Mouse (Mus musculus) forebrain, embryonic 13.5 days (tissue): ENCODE measurements around the gene Zfp30. TPM values are rescaled to one million over a fixed set of nuclear protein-coding genes. Genes with fewer than 3 reads are reported as not detected.

Source experiments
- ATAC-seq: fragments of 200-750 bp; cut with Nextera tagmentation; 2 replicates; pipeline ENCODE4 v1.8.0; 2017
- H3K27ac ChIP-seq: fragments of 300-500 bp; sonication (generic); 2 replicates; pipeline ENCODE4 v1.5.1; 2015; ENCODE audit warnings: inconsistent platforms, mild to moderate bottlenecking, moderate library complexity
- H3K27me3 ChIP-seq: fragments of 300-500 bp; sonication (generic); 2 replicates; pipeline ENCODE4 v1.6.1; 2015; ENCODE audit warnings: mild to moderate bottlenecking, inconsistent platforms
- H3K36me3 ChIP-seq: fragments of 300-500 bp; sonication (generic); 2 replicates; pipeline ENCODE4 v1.6.1; 2015; ENCODE audit warnings: mild to moderate bottlenecking, inconsistent platforms; ENCODE audit not compliant: poor library complexity, severe bottlenecking
- H3K4me1 ChIP-seq: fragments of 300-500 bp; sonication (generic); 2 replicates; pipeline ENCODE4 v1.6.1; 2015; ENCODE audit warnings: inconsistent platforms
- H3K4me2 ChIP-seq: fragments of 300-500 bp; sonication (generic); 2 replicates; pipeline ENCODE4 v1.6.1; 2015; ENCODE audit warnings: inconsistent platforms, mild to moderate bottlenecking, moderate library complexity
- H3K4me3 ChIP-seq: fragments of 300-500 bp; sonication (generic); 2 replicates; pipeline ENCODE4 v1.5.1; 2015; ENCODE audit warnings: mild to moderate bottlenecking, inconsistent platforms
- H3K9ac ChIP-seq: fragments of 300-500 bp; sonication (generic); 2 replicates; pipeline ENCODE4 v1.6.1; 2015; ENCODE audit warnings: mild to moderate bottlenecking, inconsistent platforms
- H3K9me3 ChIP-seq: fragments of 300-500 bp; sonication (generic); replicated peaks from 2 replicates; pipeline ENCODE4 v1.6.1; 2016; ENCODE audit warnings: inconsistent platforms
- WGBS: fragments of 180-500 bp; shearing (Covaris S2); methylation state at CpG from one replicate; pipeline ENCODE4 v1.1.7; 2015; 5-methylcytosine and 5-hydroxymethylcytosine counted together
- microRNA counts: library from miRNA; unstranded; fragments of <30 nt; microRNA quantifications from one replicate; lab custom pipeline; 2016
- microRNA-seq: library from miRNA; unstranded; fragments of <30 nt; microRNA quantifications from one replicate; pipeline ENCODE4, GENCODE M21; 2016
- polyA plus RNA-seq: library from polyadenylated mRNA; unstranded; fragments of >200 nt; fragmentation: Nextera tagmentation; extraction: Ambion mirVana; gene quantifications from 2 replicates; pipeline ENCODE4 v1.2.1, GENCODE M21; 2015

Zfp30 gene
- polyA plus RNA-seq, 1 experiment from 2014 or later, result 14.2 TPM

- H3K4me2 ChIP-seq, result no peak overlapping the region
- no peaks in the 10 kb centered on the region for H3K9me3 ChIP-seq
- no peak overlapping the region for H3K9ac ChIP-seq
- H3K4me3 ChIP-seq, result no peak overlapping the region
- ATAC-seq, result no peak
- no peaks in the 10 kb centered on the region for H3K27me3 ChIP-seq
- 100% methylated on average over 1 of the region's 1 CpGs for WGBS
- no peaks in the 10 kb centered on the region for H3K4me1 ChIP-seq
- peaks cover 39% of the 10 kb centered on the region for H3K36me3 ChIP-seq
- no peak overlapping the region for H3K27ac ChIP-seq
Observed at GRCm38 (mm10) chr7:29842105-29842504, 58.3 kb downstream of the Zfp30 start.

MicroRNA genes within 50 kb of the gene (microRNA counts, 519-probe panel; counts per million panel counts)
- 177 counts per million, percentile 53 among the panel's probes with 10 or more counts for microRNA mmu-miR-1964 (lab: Ali Mortazavi, UCI)

Small RNAs within 50 kb of the gene (microRNA-seq; reads per million reads assigned to microRNA genes)
- 1.1 reads per million for gene Mir1964

Other genes with a start within 250 kb of the Zfp30 start
- 0.16 and 0.21 TPM in 2 replicates for gene Catsperg2, start 57.0 kb upstream of the Zfp30 start, polyA plus RNA-seq
- 16.4 and 17.9 TPM in 2 replicates for gene Zfp84, start 15.4 kb upstream of the Zfp30 start, polyA plus RNA-seq
- 22.1 and 24.8 TPM in 2 replicates for gene Zfp790, start 32.1 kb downstream of the Zfp30 start, polyA plus RNA-seq
- 11.7 and 13.7 TPM in 2 replicates for gene Zfp940, start 69.7 kb downstream of the Zfp30 start, polyA plus RNA-seq
- gene Zfp420, start 76.0 kb downstream of the Zfp30 start, polyA plus RNA-seq, result 13.8 and 14.3 TPM in 2 replicates
- 13.7 and 15.5 TPM in 2 replicates for gene Zfp27, start 122.6 kb downstream of the Zfp30 start, polyA plus RNA-seq
- gene Zfp383, start 124.2 kb downstream of the Zfp30 start, polyA plus RNA-seq, result 7.2 and 7.5 TPM in 2 replicates
- gene Zfp74, start 170.1 kb downstream of the Zfp30 start, polyA plus RNA-seq, result 16.6 TPM in 2 replicates
- gene Zfp568, start 200.0 kb downstream of the Zfp30 start, polyA plus RNA-seq, result 5.7 and 6.0 TPM in 2 replicates